Mouse (Mus musculus) ES-E14 (cell line): ENCODE data around the gene Smco2.

Experiments
- CHD2 ChIP-seq: IDR thresholded peaks from 2 replicates; pipeline ENCODE4 v1.6.1; 2014; ENCODE audit warnings: mild to moderate bottlenecking, low read depth, low read length, inconsistent platforms
- HCFC1 ChIP-seq: IDR thresholded peaks from 2 replicates; pipeline ENCODE4 v1.6.1; 2012; ENCODE audit warnings: low read length, inconsistent platforms, borderline replicate concordance; ENCODE audit not compliant: insufficient read depth
- ZC3H11A ChIP-seq: IDR thresholded peaks from 2 replicates; pipeline ENCODE4 v1.6.1; 2012; ENCODE audit warnings: low read depth, mild to moderate bottlenecking, inconsistent platforms, low read length, borderline replicate concordance

GRCm38 (mm10) chr6:146857386-146857785, 7.5 kb downstream of the Smco2 start:
- no peak for TF ChIP-seq HCFC1
- no peak for TF ChIP-seq CHD2
- TF ChIP-seq ZC3H11A, result no peak
